Mouse (Mus musculus) lung, embryonic 15.5 days (tissue): Measurements from ENCODE around the gene Sfrp5. TPM values are rescaled to one million over a fixed set of nuclear protein-coding genes. Genes with fewer than 3 reads are reported as not detected.

Source experiments
- ATAC-seq: fragments of 200-750 bp; cut with Nextera tagmentation; 2 replicates; pipeline ENCODE4 v1.8.0; 2017; ENCODE audit warnings: moderate number of reproducible peaks, borderline replicate concordance; ENCODE audit not compliant: low FRiP score, low TSS enrichment; ENCODE audit errors: extremely low read depth
- H3K27ac ChIP-seq: fragments of 300-500 bp; sonication (generic); 2 replicates; pipeline ENCODE4 v1.5.1; 2015; ENCODE audit warnings: moderate library complexity, mild to moderate bottlenecking, inconsistent platforms
- H3K27me3 ChIP-seq: fragments of 300-500 bp; sonication (generic); 2 replicates; pipeline ENCODE4 v1.6.1; 2015; ENCODE audit warnings: inconsistent platforms
- H3K36me3 ChIP-seq: fragments of 300-500 bp; sonication (generic); 2 replicates; pipeline ENCODE4 v1.6.1; 2015; ENCODE audit warnings: inconsistent platforms
- H3K4me1 ChIP-seq: fragments of 300-500 bp; sonication (generic); 2 replicates; pipeline ENCODE4 v1.6.1; 2015; ENCODE audit warnings: inconsistent platforms
- H3K4me2 ChIP-seq: fragments of 300-500 bp; sonication (generic); 2 replicates; pipeline ENCODE4 v1.6.1; 2015; ENCODE audit warnings: inconsistent platforms, mild to moderate bottlenecking, moderate library complexity
- H3K4me3 ChIP-seq: fragments of 300-500 bp; sonication (generic); 2 replicates; pipeline ENCODE4 v1.5.1; 2015; ENCODE audit warnings: mild to moderate bottlenecking, inconsistent platforms
- H3K9ac ChIP-seq: fragments of 300-500 bp; sonication (generic); 2 replicates; pipeline ENCODE4 v1.6.1; 2015; ENCODE audit warnings: inconsistent platforms
- H3K9me3 ChIP-seq: fragments of 300-500 bp; sonication (generic); 2 replicates; pipeline ENCODE4 v1.6.1; 2016; ENCODE audit warnings: inconsistent platforms
- WGBS: fragments of 180-500 bp; shearing (Covaris S2); methylation state at CpG from one replicate; pipeline ENCODE4 v1.1.7; 2015; 5-methylcytosine and 5-hydroxymethylcytosine counted together
- polyA plus RNA-seq: library from polyadenylated mRNA; unstranded; fragments of >200 nt; fragmentation: Nextera tagmentation; extraction: Ambion mirVana; gene quantifications from 2 replicates; pipeline ENCODE4 v1.2.1, GENCODE M21; 2015

Gene Sfrp5
- polyA plus RNA-seq, 1 experiment from 2014 or later, result 0.95 TPM

- ATAC-seq, result peak; percentile 37; the same call in 1 of the 2 replicates
- no peak overlapping the region for H3K4me2 ChIP-seq
- H3K9ac ChIP-seq, result no peak overlapping the region
- 41% methylated on average over 2 of the region's 2 CpGs for WGBS
- peak overlapping the region; percentile 41; the same call in 1 of the 2 replicates for H3K27ac ChIP-seq
- H3K4me1 ChIP-seq, result peaks cover 29% of the 10 kb centered on the region; the same call in 1 of the 2 replicates
- H3K27me3 ChIP-seq, result peaks cover 4% of the 10 kb centered on the region; the same call in 1 of the 2 replicates
- H3K4me3 ChIP-seq, result no peak overlapping the region
- peaks cover 6% of the 10 kb centered on the region; the same call in 1 of the 2 replicates for H3K36me3 ChIP-seq
- H3K9me3 ChIP-seq, result no peaks in the 10 kb centered on the region
Observed at GRCm38 (mm10) chr19:42193311-42193710, 8.7 kb downstream of the Sfrp5 start.

- H3K9me3 ChIP-seq, result no peaks in the 10 kb centered on the region
- H3K27me3 ChIP-seq, result no peaks in the 10 kb centered on the region
- H3K27ac ChIP-seq, result no peak overlapping the region
- 16% methylated on average over 5 of the region's 5 CpGs for WGBS
- peaks cover 11% of the 10 kb centered on the region; the same call in 1 of the 2 replicates for H3K36me3 ChIP-seq
- peaks cover 10% of the 10 kb centered on the region; the same call in 1 of the 2 replicates for H3K4me1 ChIP-seq
- no peak for ATAC-seq
- no peak overlapping the region for H3K4me2 ChIP-seq
- no peak overlapping the region for H3K4me3 ChIP-seq
- H3K9ac ChIP-seq, result no peak overlapping the region
Observed at GRCm38 (mm10) chr19:42190494-42190893, 11.6 kb downstream of the Sfrp5 start.

GRCm38 (mm10) chr19:42189735-42190134 lies 12.3 kb downstream of the Sfrp5 start:
- no peak overlapping the region for H3K4me3 ChIP-seq
- H3K4me1 ChIP-seq, result 0 out of 2 replicates have a peak, but pooled peaks cover 9% of the 10 kb centered on the region
- no peak overlapping the region for H3K4me2 ChIP-seq
- peaks cover 14% of the 10 kb centered on the region; the same call in 1 of the 2 replicates for H3K36me3 ChIP-seq
- H3K27ac ChIP-seq, result no peak overlapping the region
- no peak for ATAC-seq
- no peak overlapping the region for H3K9ac ChIP-seq
- 66% methylated on average over 4 of the region's 4 CpGs for WGBS
- H3K9me3 ChIP-seq, result no peaks in the 10 kb centered on the region
- no peaks in the 10 kb centered on the region for H3K27me3 ChIP-seq

- Histone ChIP-seq H3K36me3 (peaks cover 22% of the 10 kb centered on the region; the same call in 1 of the 2 replicates), H3K4me3 (no peak overlapping the region), H3K9me3 (no peaks in the 10 kb centered on the region), H3K4me2 (no peak overlapping the region), H3K4me1 (0 out of 2 replicates have a peak, but pooled peaks cover 2% of the 10 kb centered on the region), H3K9ac (no peak overlapping the region), H3K27ac (no peak overlapping the region), H3K27me3 (no peaks in the 10 kb centered on the region)
- WGBS, result 58% methylated on average over 6 of the region's 6 CpGs
- no peak for ATAC-seq
Observed at GRCm38 (mm10) chr19:42182673-42183072, 19.4 kb downstream of the Sfrp5 start.

- Histone ChIP-seq H3K9me3 (no peaks in the 10 kb centered on the region), H3K27me3 (no peaks in the 10 kb centered on the region), H3K9ac (no peak overlapping the region), H3K27ac (no peak overlapping the region), H3K4me2 (no peak overlapping the region), H3K36me3 (peaks cover 12% of the 10 kb centered on the region; the same call in 1 of the 2 replicates), H3K4me3 (no peak overlapping the region), H3K4me1 (0 out of 2 replicates have a peak, but pooled peaks cover 2% of the 10 kb centered on the region)
- 80% methylated on average over 14 of the region's 14 CpGs for WGBS
- ATAC-seq, result no peak
Observed at GRCm38 (mm10) chr19:42179356-42179755, 22.7 kb downstream of the Sfrp5 start.

GRCm38 (mm10) chr19:42177461-42177860 lies 24.6 kb downstream of the Sfrp5 start:
- Histone ChIP-seq H3K4me1 (0 out of 2 replicates have a peak, but pooled peaks cover 2% of the 10 kb centered on the region), H3K9me3 (no peaks in the 10 kb centered on the region), H3K27me3 (no peaks in the 10 kb centered on the region), H3K9ac (no peak overlapping the region), H3K27ac (no peak overlapping the region), H3K36me3 (0 out of 2 replicates have a peak, but pooled peaks cover 5% of the 10 kb centered on the region), H3K4me2 (no peak overlapping the region), H3K4me3 (no peak overlapping the region)
- 76% methylated on average over 2 of the region's 2 CpGs for WGBS
- no peak for ATAC-seq

- 0 out of 2 replicates have a peak, but pooled peaks cover 5% of the 10 kb centered on the region for H3K36me3 ChIP-seq
- no peak overlapping the region for H3K9ac ChIP-seq
- no peak overlapping the region for H3K27ac ChIP-seq
- no peak for ATAC-seq
- H3K27me3 ChIP-seq, result no peaks in the 10 kb centered on the region
- H3K4me3 ChIP-seq, result no peak overlapping the region
- peaks cover 3% of the 10 kb centered on the region; the same call in 1 of the 2 replicates for H3K4me1 ChIP-seq
- 86% methylated on average over 7 of the region's 7 CpGs for WGBS
- H3K4me2 ChIP-seq, result no peak overlapping the region
- H3K9me3 ChIP-seq, result no peaks in the 10 kb centered on the region
Observed at GRCm38 (mm10) chr19:42176841-42177240, 25.2 kb downstream of the Sfrp5 start.

- ATAC-seq, result peak; percentile 89
- 0 out of 2 replicates have a peak overlapping the region, but pooled peaks have one; percentile 41 for H3K27ac ChIP-seq
- no peaks in the 10 kb centered on the region for H3K36me3 ChIP-seq
- H3K27me3 ChIP-seq, result peaks cover 17% of the 10 kb centered on the region
- no peaks in the 10 kb centered on the region for H3K9me3 ChIP-seq
- peak overlapping the region; percentile 95 for H3K4me3 ChIP-seq
- peak overlapping the region; percentile 88 for H3K9ac ChIP-seq
- WGBS, result 2% methylated on average over 53 of the region's 56 CpGs
- H3K4me2 ChIP-seq, result peak overlapping the region; percentile 90
- H3K4me1 ChIP-seq, result peaks cover 25% of the 10 kb centered on the region
Observed at GRCm38 (mm10) chr19:42170025-42170969, 31.8 kb downstream of the Sfrp5 start.

- H3K4me2 ChIP-seq, result peak overlapping the region; percentile 90; the same call in 1 of the 2 replicates
- no peak overlapping the region for H3K27ac ChIP-seq
- H3K4me3 ChIP-seq, result peak overlapping the region; percentile 95; the same call in 1 of the 2 replicates
- peaks cover 17% of the 10 kb centered on the region for H3K27me3 ChIP-seq
- 37% methylated on average over 10 of the region's 10 CpGs for WGBS
- H3K9ac ChIP-seq, result no peak overlapping the region
- peaks cover 28% of the 10 kb centered on the region for H3K4me1 ChIP-seq
- H3K36me3 ChIP-seq, result no peaks in the 10 kb centered on the region
- H3K9me3 ChIP-seq, result no peaks in the 10 kb centered on the region
- ATAC-seq, result no peak
Observed at GRCm38 (mm10) chr19:42169322-42169975, 32.6 kb downstream of the Sfrp5 start.

GRCm38 (mm10) chr19:42167489-42167888 lies 34.6 kb downstream of the Sfrp5 start:
- no peak overlapping the region for H3K9ac ChIP-seq
- no peaks in the 10 kb centered on the region for H3K36me3 ChIP-seq
- H3K4me3 ChIP-seq, result no peak overlapping the region
- 56% methylated on average over 9 of the region's 9 CpGs for WGBS
- no peak overlapping the region for H3K4me2 ChIP-seq
- H3K27ac ChIP-seq, result no peak overlapping the region
- peaks cover 17% of the 10 kb centered on the region for H3K27me3 ChIP-seq
- peaks cover 36% of the 10 kb centered on the region for H3K4me1 ChIP-seq
- no peak for ATAC-seq
- no peaks in the 10 kb centered on the region for H3K9me3 ChIP-seq

GRCm38 (mm10) chr19:42166766-42167165 lies 35.3 kb downstream of the Sfrp5 start:
- ATAC-seq, result no peak
- H3K4me1 ChIP-seq, result peaks cover 34% of the 10 kb centered on the region
- H3K4me3 ChIP-seq, result no peak overlapping the region

More at GRCm38 (mm10) chr19:42166766-42167165, 35.3 kb downstream of the Sfrp5 start:
- Histone ChIP-seq H3K9ac (no peak overlapping the region), H3K36me3 (no peaks in the 10 kb centered on the region), H3K27ac (no peak overlapping the region), H3K9me3 (no peaks in the 10 kb centered on the region), H3K4me2 (no peak overlapping the region), H3K27me3 (peaks cover 17% of the 10 kb centered on the region)
- WGBS, result 36% methylated on average over 3 of the region's 3 CpGs
